Mouse (Mus musculus): ENCODE measurements around the gene Zfp82.

Zfp82 gene

DNA sequence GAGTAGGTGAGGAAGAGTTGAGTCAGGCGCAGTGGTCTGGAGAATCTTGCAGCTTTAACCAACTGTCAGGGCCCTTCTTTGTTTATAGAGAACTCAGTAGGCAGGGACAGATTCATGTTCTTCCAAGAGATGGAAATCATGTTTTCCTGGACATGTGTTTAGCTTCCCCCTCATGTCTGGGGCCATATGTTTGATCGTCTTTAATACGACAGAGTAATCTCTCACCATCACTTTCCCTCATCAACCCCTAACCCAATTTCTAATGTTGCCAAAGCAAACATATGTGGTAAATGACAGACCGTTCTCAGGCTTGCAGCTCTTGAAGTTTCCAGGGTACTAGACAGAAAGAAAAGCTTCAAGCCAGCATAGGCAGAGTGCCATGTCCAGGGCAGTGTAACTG is 24.6 kb downstream of the Zfp82 start:
- in situ Hi-C loops (cut with MboI, MseI), result no loop called here

DNA sequence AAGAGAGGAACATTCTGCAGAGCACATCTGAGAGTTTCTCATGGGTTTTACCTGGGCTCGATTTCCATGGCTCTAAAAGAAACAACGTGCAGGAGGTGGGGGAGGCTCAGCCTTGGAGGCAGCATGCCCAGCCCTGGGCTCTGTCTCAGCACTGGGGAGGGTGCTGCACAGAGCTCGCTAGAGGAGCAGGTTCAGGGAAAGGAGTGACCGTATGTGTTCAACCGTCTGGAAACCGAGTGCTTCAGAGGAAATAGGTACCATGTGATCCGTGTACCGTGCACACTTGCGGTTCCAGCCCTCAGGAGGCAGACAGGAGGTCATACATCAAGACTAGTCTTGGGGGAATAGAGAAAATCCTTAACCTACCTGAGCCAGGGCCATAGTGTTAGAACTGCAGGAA is 28.3 kb downstream of the Zfp82 start:
- in situ Hi-C loops (cut with MboI, MseI), result no loop called here

DNA sequence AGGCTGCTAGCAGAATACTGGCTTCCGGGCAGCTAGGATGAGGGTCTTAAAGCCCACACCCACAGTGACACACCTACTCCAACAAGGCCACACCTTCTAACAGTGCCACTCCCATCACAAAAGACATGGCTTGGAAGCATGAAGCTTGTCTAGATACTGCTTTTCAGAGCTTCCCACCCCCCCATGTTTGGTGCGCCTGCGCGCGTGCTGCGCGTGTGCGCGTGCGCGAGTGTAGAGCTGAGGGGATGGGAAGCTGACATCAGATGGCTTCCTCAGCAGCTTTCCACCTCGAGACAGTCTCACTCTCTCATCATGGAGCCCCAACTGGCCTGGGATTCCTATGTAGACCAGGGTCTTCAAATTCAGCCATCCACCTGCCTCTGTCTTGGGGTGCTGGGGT is 38.4 kb downstream of the Zfp82 start:
- in situ Hi-C loops (cut with MboI, MseI), result no loop called here

DNA sequence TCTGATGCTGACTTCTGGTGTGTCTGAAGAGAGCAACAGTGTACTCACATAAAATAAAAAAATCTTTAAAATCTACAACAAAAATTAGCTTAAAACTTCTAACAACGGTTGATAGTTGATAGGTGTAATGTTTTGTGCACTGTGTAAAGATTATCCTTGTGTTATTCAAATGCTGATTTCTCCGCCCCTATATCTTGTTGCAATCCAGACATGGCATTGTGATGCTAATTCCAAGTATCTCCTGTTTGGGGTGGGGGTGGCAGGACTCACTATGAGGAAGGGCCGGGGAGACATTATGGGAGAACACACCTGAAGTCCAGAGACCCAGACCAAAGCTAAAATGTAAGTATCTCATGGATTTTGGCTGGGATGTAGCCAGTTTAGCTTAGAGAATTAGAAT is 41.3 kb downstream of the Zfp82 start:
- in situ Hi-C loops (cut with MboI, MseI), result no loop called here

DNA sequence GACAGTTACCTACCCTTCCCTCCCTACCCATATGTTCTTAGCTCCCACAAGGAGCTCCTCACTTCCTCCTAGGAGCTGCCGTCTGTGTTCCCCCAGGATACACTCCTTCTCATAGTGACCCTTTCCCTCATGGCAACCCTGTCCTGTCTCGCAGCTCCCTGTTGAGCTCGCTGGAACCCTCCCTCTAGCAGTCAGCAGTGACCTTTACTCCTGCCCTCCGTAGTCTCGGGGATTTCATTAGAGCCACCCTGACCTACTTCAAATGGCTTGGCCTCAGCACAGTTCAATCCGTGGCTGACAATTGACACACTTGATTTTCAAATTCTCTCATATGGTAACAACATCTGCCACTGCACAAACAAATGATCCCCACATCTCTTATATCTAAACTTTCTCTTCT is 42.0 kb downstream of the Zfp82 start:
- in situ Hi-C loops (cut with MboI, MseI), result no loop called here

DNA sequence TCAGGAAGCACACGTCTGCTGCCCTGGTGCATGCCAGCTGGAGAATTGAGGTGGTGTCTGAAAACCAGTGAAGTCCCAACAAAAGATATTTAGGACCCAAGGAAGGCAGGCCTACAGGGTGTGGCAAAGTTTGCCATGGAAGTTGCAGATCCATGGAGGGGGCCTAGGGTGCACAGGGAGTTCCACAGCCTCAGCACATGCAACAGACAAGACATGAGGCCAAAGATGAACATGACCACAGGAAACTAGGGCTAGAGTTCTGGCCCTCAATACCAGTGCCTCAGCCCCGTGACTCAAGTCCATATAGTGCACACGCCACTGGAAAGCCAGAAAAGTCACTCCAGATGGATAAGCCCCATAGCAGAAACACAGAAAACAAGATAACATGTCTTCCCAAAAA is 44.1 kb downstream of the Zfp82 start:
- in situ Hi-C loops (cut with MboI, MseI), result no loop called here

DNA sequence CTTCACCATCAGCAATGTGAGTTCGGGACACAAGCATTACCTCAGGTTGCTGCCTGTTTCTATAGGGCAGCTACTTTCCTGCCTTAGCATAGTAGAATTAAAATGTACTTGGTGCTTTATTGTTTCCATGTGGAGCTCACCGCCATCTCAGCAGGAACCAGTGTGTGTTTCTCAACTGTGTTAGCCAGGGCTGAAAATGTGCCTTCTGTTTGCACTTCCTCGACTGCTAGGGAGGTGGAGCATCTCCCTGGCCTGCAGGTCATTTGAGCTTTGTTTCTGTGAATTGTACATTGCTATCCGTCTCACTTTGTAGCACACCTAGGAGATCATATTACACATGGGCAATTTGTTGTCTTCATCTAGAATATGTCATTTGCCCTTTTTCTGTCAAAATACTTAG is 45.4 kb downstream of the Zfp82 start:
- in situ Hi-C loops (cut with MboI, MseI), result no loop called here

DNA sequence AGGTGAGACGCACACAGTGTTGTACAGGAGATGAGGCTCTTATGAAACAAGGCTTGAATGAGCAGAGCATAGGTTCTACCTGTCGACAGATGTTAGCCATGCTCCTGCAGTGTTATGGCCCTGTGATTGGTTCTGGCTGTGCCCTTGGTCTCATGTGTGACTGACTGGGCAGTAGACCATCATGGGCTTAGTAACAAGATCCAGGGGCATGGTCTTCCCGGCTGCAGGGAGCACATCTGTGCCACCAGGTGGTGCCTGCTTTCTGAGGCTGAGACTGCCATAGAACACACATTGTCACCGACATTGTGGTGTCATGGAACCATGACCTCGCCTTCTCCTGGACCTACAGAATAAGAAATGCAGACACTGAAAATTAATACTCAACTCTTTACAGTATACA is 47.3 kb downstream of the Zfp82 start:
- in situ Hi-C loops (cut with MboI, MseI), result no loop called here

DNA sequence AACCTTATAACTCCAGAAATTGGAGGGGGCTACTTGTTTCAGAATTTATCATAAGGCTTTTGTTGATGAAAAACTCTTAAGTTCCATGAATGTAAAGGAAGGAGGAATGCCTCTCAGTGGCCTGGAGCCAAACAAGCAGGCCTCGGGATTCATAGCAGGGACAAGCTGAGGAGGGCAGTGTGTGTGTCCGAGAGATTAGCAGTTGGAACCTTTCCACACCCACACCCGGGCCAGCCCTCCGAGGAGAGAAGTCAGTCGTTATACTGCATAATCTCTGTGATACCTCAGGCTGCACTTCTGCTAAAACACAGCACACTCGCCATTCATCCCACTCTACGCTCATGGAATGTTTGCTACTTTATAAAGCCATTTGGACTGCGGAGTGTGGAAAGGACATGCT is 48.9 kb downstream of the Zfp82 start:
- in situ Hi-C loops (cut with MboI, MseI), result no loop called here

DNA sequence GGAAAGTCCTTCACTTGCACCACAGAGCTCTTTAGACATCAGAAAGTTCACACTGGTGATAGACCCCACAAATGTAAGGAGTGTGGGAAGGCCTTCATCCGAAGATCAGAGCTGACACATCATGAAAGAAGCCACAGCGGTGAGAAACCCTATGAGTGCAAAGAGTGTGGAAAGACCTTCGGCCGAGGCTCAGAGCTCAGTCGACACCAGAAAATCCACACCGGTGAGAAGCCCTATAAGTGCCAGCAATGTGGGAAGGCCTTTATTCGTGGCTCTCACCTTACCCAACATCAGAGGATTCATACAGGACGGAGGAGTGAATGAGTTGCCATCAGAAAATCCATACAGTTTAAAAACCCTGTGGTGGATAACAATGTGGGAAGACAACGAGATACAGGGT is 49.4 kb downstream of the Zfp82 start:
- in situ Hi-C loops (cut with MboI, MseI), result no loop called here

DNA sequence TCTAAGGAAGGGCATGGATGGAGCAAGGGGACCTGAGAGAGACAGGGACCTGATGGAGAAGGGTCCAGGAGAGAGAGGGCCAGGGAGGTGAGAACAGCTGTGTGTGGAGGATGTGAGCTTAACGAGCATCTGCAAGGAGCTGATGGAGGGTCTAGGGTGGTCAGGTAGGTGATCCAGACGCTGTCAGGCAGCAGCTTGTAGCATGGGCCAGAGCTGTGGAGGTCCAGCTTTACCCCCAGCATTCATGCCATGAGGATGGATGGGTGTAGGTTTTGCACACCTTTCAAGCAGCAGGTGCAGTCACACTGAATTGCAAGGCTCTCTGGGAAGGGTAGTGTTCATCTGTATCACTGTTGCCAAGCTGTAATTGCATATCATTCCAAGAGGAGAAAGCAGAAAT is 53.2 kb downstream of the Zfp82 start:
- in situ Hi-C loops (cut with MboI, MseI), result no loop called here

DNA sequence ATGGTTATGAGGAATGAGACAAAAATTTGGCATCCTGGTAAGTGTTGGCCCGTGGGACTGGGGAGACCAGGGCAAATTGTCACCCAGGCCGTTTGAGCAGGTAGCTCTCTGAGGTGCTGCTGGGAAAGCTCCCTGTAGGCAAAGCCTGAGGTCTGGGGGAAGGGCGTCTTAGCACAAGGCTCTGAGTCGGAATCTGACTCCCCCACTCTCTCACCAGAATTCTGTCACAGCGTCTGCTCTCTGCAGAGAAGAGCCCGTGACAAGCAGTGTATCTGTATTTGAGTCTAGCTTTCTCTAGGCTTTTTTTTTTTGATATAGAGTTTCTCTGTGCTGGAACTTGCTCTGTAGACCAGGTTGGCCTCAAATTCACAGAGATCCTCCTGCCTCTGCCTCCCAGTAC is 55.5 kb downstream of the Zfp82 start:
- in situ Hi-C loops (cut with MboI, MseI), result no loop called here

DNA sequence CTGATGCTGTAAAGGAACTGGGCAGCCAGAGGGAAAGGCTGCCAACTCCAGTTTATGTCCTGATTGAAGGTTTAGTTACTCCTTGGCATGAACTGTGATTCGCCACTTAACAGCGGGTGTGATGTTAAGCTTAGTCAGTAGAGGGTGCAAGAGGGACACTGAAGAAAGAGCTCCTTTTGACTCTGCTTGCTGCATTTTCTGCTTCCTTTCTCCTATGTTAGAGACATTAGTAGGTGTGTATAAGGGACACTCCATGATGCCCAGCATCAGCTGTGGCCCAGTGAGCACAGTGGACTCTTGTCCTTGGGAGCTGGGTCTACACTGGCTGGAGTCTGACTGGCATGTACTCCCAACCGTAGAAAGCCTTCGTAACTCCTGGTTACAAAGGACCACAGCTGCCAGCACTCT is 59.7 kb downstream of the Zfp82 start:
- in situ Hi-C loops (cut with MboI, MseI), result no loop called here

DNA sequence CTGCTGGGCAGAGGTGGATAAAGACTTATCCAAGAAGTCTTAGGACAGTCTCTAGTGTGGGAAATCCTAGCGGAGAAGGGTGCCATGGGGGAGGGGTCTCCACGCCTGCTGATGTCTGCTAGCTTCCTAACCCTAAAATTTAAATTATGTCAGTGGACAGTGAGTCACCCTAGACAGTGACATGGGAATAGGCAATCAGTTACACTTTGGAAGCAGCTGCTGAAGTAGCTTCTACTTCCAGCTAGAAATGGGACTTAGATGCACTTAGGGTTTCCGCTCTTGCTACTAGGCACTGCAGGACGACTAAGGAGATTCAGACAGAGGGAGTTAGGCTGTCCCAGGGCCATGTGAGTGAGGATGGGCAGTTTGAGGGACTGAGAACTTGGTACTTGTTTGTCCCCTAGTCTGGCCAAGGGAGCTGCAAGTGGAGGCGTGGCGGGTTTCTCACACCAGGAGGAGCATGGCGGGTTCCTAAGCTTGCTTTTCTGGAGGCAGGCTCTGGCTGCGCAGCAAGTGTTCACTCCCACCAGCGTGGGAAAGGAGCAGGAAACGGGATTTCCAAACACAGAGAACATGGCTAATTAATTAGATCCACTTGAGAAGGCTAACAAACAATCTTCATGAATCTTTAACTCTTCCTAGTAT is 62.0 kb downstream of the Zfp82 start:
- in situ Hi-C loops (cut with MboI, MseI), result no loop called here

DNA sequence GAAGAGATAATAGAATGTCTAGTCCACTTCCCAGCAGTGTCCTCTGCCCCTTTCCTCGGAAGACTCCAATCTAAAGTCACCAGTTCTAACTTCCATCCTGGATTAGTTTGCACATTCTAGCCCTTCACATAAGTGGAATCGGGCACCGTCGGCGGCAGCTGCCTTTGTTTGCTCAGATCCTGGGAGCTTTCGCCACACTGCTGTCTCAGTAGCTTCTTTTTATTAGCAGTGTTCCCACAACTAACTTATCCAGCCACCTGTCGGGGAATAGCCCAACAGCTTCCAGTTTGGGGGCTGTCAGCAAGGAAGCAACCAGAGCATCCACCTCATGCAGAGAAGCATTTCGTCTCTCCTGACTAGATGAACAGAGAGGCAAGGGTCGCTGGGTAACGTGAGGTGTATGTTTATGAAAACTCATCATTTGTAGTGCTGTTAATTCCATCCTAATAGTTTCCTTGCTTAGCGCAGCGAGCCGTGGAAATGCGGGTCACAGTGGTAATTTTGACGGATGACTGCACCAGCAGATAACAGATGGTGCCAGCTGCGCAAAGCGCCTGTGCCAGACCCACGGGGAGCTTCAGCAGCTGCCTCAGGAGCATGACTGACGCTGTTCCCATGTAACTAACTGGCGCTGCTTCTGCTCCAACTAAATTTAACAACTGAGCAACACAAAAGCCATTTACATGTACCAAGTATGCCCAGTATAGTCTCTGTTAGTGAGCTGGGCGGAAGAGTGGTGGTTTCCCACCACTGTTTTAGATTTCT is 63.2 kb downstream of the Zfp82 start:
- in situ Hi-C loops (cut with MboI, MseI), result no loop called here

DNA sequence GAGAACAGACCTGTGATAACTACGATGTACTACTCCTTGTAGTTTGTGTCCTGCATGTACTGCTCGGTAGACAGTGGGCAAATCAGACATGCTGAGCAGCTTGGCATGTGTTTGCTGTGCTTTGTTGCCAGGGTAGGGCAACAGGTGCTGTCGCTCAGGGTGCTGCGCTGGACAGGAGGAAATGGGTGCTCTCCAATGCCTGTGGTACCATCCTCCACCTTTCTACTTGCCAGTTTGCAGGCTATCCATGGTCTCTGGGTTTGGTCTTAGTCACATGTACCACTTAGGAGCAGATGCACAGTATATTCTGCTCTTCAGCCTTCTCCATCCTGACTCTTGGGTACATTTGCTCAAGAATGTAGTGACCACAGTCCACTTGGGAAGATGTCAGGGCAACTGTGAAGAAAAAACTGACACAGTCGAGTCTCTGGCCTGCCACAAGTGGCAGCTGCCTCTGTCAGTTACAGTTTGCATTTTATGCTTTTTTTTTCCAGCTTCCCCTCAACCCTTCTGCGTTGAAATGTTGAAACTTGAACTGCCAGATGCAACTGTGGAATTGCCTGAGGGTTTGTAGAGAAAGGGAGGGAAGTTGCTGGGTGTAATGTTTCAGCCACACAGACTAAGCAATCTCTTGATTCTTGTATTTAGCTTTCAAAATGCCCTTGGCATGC is 64.5 kb downstream of the Zfp82 start:
- in situ Hi-C loops (cut with MboI, MseI), result no loop called here

DNA sequence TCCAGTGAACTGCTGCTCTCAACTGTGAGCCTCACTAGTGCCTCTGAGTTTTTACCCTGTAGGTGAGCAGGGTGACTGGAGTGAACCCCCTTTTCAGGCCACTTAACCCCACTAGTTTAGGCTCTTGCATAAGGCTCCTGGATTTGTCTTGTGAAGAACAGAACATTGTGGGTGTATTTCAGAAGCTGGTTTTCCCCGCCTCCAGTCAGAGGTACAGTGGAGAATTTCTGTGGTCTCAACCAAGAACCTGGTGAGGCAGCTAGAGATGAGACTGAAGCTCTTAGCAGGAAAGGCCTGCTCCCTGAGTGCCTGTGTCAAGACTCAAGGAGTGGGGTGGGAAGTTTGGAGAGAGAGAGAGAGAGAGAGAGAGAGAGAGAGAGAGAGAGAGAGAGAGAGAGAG is 65.1 kb downstream of the Zfp82 start:
- in situ Hi-C loops (cut with MboI, MseI), result no loop called here

All from T-helper 2 cell (primary cell).